Mouse (Mus musculus): Measurements from ENCODE around the gene Dnah2. TPM values are rescaled to one million over a fixed set of nuclear protein-coding genes. Genes with fewer than 3 reads are reported as not detected.

Dnah2 gene
- polyA plus RNA-seq, 1 experiment from 2014 or later = 8.7 TPM

GRCm38 (mm10) chr11:69519976-69520375 is 28.9 kb downstream of the Dnah2 start:
- TF ChIP-seq CTCF (IDR thresholded peaks at IDR 0.05; ENCODE audit: low read depth) = no peak
- ATAC-seq = no peak
- Histone ChIP-seq H3K27ac (ENCODE audit: low read depth, low read length) (no peak overlapping the region), H3K4me3 (ENCODE audit: low read depth, low read length) (no peak overlapping the region), H3K4me1 (replicated peaks; ENCODE audit: control insufficient read depth, insufficient read depth, low read length) (no peaks in the 10 kb centered on the region), H3K27me3 (replicated peaks; ENCODE audit: control insufficient read depth, insufficient read depth, low read length) (no peaks in the 10 kb centered on the region), H3K36me3 (ENCODE audit: control insufficient read depth, insufficient read depth) (no peaks in the 10 kb centered on the region), H3K9me3 (ENCODE audit: control insufficient read depth) (no peaks in the 10 kb centered on the region), H3K9ac (ENCODE audit: low read depth, low read length) (no peak overlapping the region), H3K4me2 (replicated peaks; ENCODE audit: low read depth) (no peak overlapping the region)
- WGBS = 84% methylated on average over 4 of the region's 4 CpGs

- H3K4me3 ChIP-seq (ENCODE audit: low read depth, low read length) = no peak overlapping the region
- no peak overlapping the region for H3K9ac ChIP-seq (ENCODE audit: low read depth, low read length)
- no peak for TF ChIP-seq CTCF (IDR thresholded peaks at IDR 0.05; ENCODE audit: low read depth)
- no peaks in the 10 kb centered on the region for H3K27me3 ChIP-seq (replicated peaks; ENCODE audit: control insufficient read depth, insufficient read depth, low read length)
- no peaks in the 10 kb centered on the region for H3K36me3 ChIP-seq (ENCODE audit: control insufficient read depth, insufficient read depth)
- no peak overlapping the region for H3K4me2 ChIP-seq (replicated peaks; ENCODE audit: low read depth)
- no peak overlapping the region for H3K27ac ChIP-seq (ENCODE audit: low read depth, low read length)
- H3K9me3 ChIP-seq (ENCODE audit: control insufficient read depth) = no peaks in the 10 kb centered on the region
- 66% methylated on average over 3 of the region's 3 CpGs for WGBS
- no peak for ATAC-seq
- no peaks in the 10 kb centered on the region for H3K4me1 ChIP-seq (replicated peaks; ENCODE audit: control insufficient read depth, insufficient read depth, low read length)
Measured at GRCm38 (mm10) chr11:69516661-69517060, 32.2 kb downstream of the Dnah2 start.

DNA sequence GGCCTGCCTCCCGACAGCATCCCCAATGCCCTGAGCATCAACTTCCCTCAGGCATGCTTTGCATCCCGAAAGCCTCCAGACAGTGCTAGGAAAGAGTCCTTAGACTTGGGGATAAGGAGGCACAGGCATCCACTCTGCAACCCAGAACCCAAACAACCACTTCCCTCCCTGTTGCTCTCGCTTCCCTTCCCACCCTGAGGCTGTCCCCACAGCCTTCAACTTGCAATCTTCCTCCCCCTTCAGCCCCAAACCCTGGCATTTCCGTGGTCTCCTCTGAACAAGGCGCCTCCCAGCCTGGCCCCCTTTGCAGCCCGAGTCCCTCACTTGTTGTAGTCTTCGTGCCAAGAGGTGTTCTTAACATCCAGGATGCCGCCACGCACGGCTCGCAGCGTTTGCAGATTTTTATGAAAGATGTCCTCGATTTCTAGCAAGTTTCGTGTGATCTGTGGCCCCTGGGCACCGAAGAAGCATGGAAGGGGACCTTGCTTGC is 32.7 kb downstream of the Dnah2 start:
- H3K4me2 ChIP-seq (replicated peaks; ENCODE audit: low read depth) = no peak overlapping the region
- no peaks in the 10 kb centered on the region for H3K4me1 ChIP-seq (replicated peaks; ENCODE audit: control insufficient read depth, insufficient read depth, low read length)
- no peaks in the 10 kb centered on the region for H3K27me3 ChIP-seq (replicated peaks; ENCODE audit: control insufficient read depth, insufficient read depth, low read length)
- no peak overlapping the region for H3K27ac ChIP-seq (ENCODE audit: low read depth, low read length)
- H3K4me3 ChIP-seq (ENCODE audit: low read depth, low read length) = no peak overlapping the region
- H3K9ac ChIP-seq (ENCODE audit: low read depth, low read length) = 0 out of 2 replicates have a peak overlapping the region, but pooled peaks have one; percentile 3
- no peak for TF ChIP-seq CTCF (IDR thresholded peaks at IDR 0.05; ENCODE audit: low read depth)
- 62% methylated on average over 15 of the region's 15 CpGs for WGBS
- no peak for ATAC-seq
- H3K9me3 ChIP-seq (ENCODE audit: control insufficient read depth) = no peaks in the 10 kb centered on the region
- no peaks in the 10 kb centered on the region for H3K36me3 ChIP-seq (ENCODE audit: control insufficient read depth, insufficient read depth)

DNA sequence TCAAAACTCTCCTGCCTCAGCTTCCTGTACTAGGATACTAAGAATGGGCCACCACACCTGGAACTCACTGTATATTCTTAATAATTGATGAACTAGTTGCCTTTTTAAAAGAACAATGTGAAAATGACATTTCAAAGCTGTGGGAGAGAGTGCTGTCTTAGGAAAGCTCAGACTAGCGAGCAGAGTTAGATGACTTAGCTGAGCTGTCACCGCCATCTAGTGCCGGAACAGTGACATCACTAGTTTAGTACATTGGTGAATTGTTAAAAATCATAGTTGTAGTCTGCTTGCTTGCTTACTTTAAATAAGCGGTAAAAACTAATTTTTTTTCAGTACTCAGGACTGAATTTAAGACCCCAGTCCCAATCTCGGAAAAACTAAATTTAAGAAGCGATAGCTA is 35.1 kb downstream of the Dnah2 start:
- ATAC-seq = no peak
- no peak overlapping the region for H3K4me3 ChIP-seq (ENCODE audit: low read depth, low read length)
- H3K4me1 ChIP-seq (replicated peaks; ENCODE audit: control insufficient read depth, insufficient read depth, low read length) = no peaks in the 10 kb centered on the region
- H3K36me3 ChIP-seq (ENCODE audit: control insufficient read depth, insufficient read depth) = no peaks in the 10 kb centered on the region
- H3K9me3 ChIP-seq (ENCODE audit: control insufficient read depth) = no peaks in the 10 kb centered on the region
- peak; percentile 89 for TF ChIP-seq CTCF (IDR thresholded peaks at IDR 0.05; ENCODE audit: low read depth)
- WGBS = 8% methylated on average over 6 of the region's 6 CpGs
- H3K9ac ChIP-seq (ENCODE audit: low read depth, low read length) = no peak overlapping the region
- H3K27ac ChIP-seq (ENCODE audit: low read depth, low read length) = no peak overlapping the region
- no peaks in the 10 kb centered on the region for H3K27me3 ChIP-seq (replicated peaks; ENCODE audit: control insufficient read depth, insufficient read depth, low read length)
- no peak overlapping the region for H3K4me2 ChIP-seq (replicated peaks; ENCODE audit: low read depth)

- no peaks in the 10 kb centered on the region for H3K27me3 ChIP-seq (replicated peaks; ENCODE audit: control insufficient read depth, insufficient read depth, low read length)
- H3K27ac ChIP-seq (ENCODE audit: low read depth, low read length) = no peak overlapping the region
- WGBS = 13% methylated on average over 7 of the region's 7 CpGs
- H3K9ac ChIP-seq (ENCODE audit: low read depth, low read length) = no peak overlapping the region
- H3K9me3 ChIP-seq (ENCODE audit: control insufficient read depth) = no peaks in the 10 kb centered on the region
- H3K4me3 ChIP-seq (ENCODE audit: low read depth, low read length) = no peak overlapping the region
- H3K36me3 ChIP-seq (ENCODE audit: control insufficient read depth, insufficient read depth) = no peaks in the 10 kb centered on the region
- ATAC-seq = no peak
- H3K4me1 ChIP-seq (replicated peaks; ENCODE audit: control insufficient read depth, insufficient read depth, low read length) = no peaks in the 10 kb centered on the region
- no peak for TF ChIP-seq CTCF (IDR thresholded peaks at IDR 0.05; ENCODE audit: low read depth)
- H3K4me2 ChIP-seq (replicated peaks; ENCODE audit: low read depth) = no peak overlapping the region
Measured at GRCm38 (mm10) chr11:69510796-69511496, 38.0 kb downstream of the Dnah2 start.

GRCm38 (mm10) chr11:69503863-69504280 is 45.0 kb downstream of the Dnah2 start:
- no peak overlapping the region for H3K4me3 ChIP-seq (ENCODE audit: low read depth, low read length)
- ATAC-seq = peak; percentile 90
- no peak overlapping the region for H3K9ac ChIP-seq (ENCODE audit: low read depth, low read length)
- H3K36me3 ChIP-seq (ENCODE audit: control insufficient read depth, insufficient read depth) = no peaks in the 10 kb centered on the region
- H3K4me2 ChIP-seq (replicated peaks; ENCODE audit: low read depth) = 0 out of 2 replicates have a peak overlapping the region, but pooled peaks have one; percentile 6
- 31% methylated on average over 4 of the region's 4 CpGs for WGBS
- no peaks in the 10 kb centered on the region for H3K9me3 ChIP-seq (ENCODE audit: control insufficient read depth)
- no peak overlapping the region for H3K27ac ChIP-seq (ENCODE audit: low read depth, low read length)
- H3K4me1 ChIP-seq (replicated peaks; ENCODE audit: control insufficient read depth, insufficient read depth, low read length) = no peaks in the 10 kb centered on the region; the same call in 1 of the 2 replicates
- no peaks in the 10 kb centered on the region for H3K27me3 ChIP-seq (replicated peaks; ENCODE audit: control insufficient read depth, insufficient read depth, low read length)
- no peak for TF ChIP-seq CTCF (IDR thresholded peaks at IDR 0.05; ENCODE audit: low read depth)
